Mouse (Mus musculus): Measurements from ENCODE around the gene Zic5. TPM values are rescaled to one million over a fixed set of nuclear protein-coding genes. Genes with fewer than 3 reads are reported as not detected.
"Not testable (repeated sequence)": the region's sequence is repeated elsewhere in the genome, so short reads cannot be mapped to it uniquely, and the experiment has no call there.

The Zic5 gene
- polyA plus RNA-seq, 1 experiment from 2014 or later: not detected

- H3K27ac ChIP-seq (ENCODE audit: low read depth): no peak overlapping the region
- DNase-seq: no peak
- peaks cover 12% of the 10 kb centered on the region for H3K4me1 ChIP-seq (ENCODE audit: insufficient read depth)
- H3K27me3 ChIP-seq (ENCODE audit: insufficient read depth, low read length): peaks cover 98% of the 10 kb centered on the region
- no peak overlapping the region for H3K4me2 ChIP-seq (ENCODE audit: low read depth, low read length)
- WGBS (ENCODE audit: insufficient replicate concordance): 54% methylated on average over 7 of the region's 7 CpGs
- TF ChIP-seq CTCF (IDR thresholded peaks at IDR 0.05; ENCODE audit: low read depth): no peak
- no peak for TF ChIP-seq EP300 (IDR thresholded peaks at IDR 0.05; ENCODE audit: low read depth)
- no peak overlapping the region for H3K9ac ChIP-seq (replicated peaks)
- ATAC-seq: no peak
- no peaks in the 10 kb centered on the region for H3K9me3 ChIP-seq (ENCODE audit: low read length)
- no peak overlapping the region for H3K4me3 ChIP-seq (ENCODE audit: low read depth, low read length)
- H3K36me3 ChIP-seq (replicated peaks; ENCODE audit: insufficient read depth, low read length): no peaks in the 10 kb centered on the region
These were observed 1.4 kb upstream of the Zic5 start for GRCm38 (mm10) chr14:122466756-122467362.

- Histone ChIP-seq H3K27ac (ENCODE audit: low read depth) (no peak overlapping the region), H3K9me3 (ENCODE audit: low read length) (no peaks in the 10 kb centered on the region), H3K9ac (replicated peaks) (no peak overlapping the region), H3K4me3 (ENCODE audit: low read depth, low read length) (peak overlapping the region; percentile 53; the same call in 1 of the 2 replicates), H3K27me3 (ENCODE audit: insufficient read depth, low read length) (peaks cover 93% of the 10 kb centered on the region), H3K4me1 (ENCODE audit: insufficient read depth) (peaks cover 12% of the 10 kb centered on the region), H3K36me3 (replicated peaks; ENCODE audit: insufficient read depth, low read length) (no peaks in the 10 kb centered on the region), H3K4me2 (ENCODE audit: low read depth, low read length) (peak overlapping the region; percentile 76; the same call in 1 of the 2 replicates)
- DNase-seq (no peak), ATAC-seq (no peak)
- no peak for TF ChIP-seq EP300 (IDR thresholded peaks at IDR 0.05; ENCODE audit: low read depth)
- no peak for TF ChIP-seq CTCF (IDR thresholded peaks at IDR 0.05; ENCODE audit: low read depth)
- WGBS (ENCODE audit: insufficient replicate concordance): 20% methylated on average over 13 of the region's 13 CpGs
These were observed 534 bp upstream of the Zic5 start for GRCm38 (mm10) chr14:122465931-122466490.

GRCm38 (mm10) chr14:122464351-122464762 lies 1.1 kb downstream of the Zic5 start:
- H3K9me3 ChIP-seq (ENCODE audit: low read length): no peaks in the 10 kb centered on the region
- WGBS (ENCODE audit: insufficient replicate concordance): under 1% methylated on average over 36 of the region's 62 CpGs
- H3K27ac ChIP-seq (ENCODE audit: low read depth): no peak overlapping the region
- TF ChIP-seq CTCF (IDR thresholded peaks at IDR 0.05; ENCODE audit: low read depth): no peak
- no peak for TF ChIP-seq EP300 (IDR thresholded peaks at IDR 0.05; ENCODE audit: low read depth)
- H3K4me2 ChIP-seq (ENCODE audit: low read depth, low read length): peak overlapping the region; percentile 76
- no peak overlapping the region for H3K9ac ChIP-seq (replicated peaks)
- no peaks in the 10 kb centered on the region for H3K36me3 ChIP-seq (replicated peaks; ENCODE audit: insufficient read depth, low read length)
- no peak for DNase-seq
- peaks cover 12% of the 10 kb centered on the region for H3K4me1 ChIP-seq (ENCODE audit: insufficient read depth)
- ATAC-seq: peak; percentile 62
- H3K27me3 ChIP-seq (ENCODE audit: insufficient read depth, low read length): peaks cover 87% of the 10 kb centered on the region
- peak overlapping the region; percentile 53 for H3K4me3 ChIP-seq (ENCODE audit: low read depth, low read length)

- DNase-seq; H3K9me3 ChIP-seq (ENCODE audit: low read length); H3K36me3 ChIP-seq (replicated peaks; ENCODE audit: insufficient read depth, low read length); H3K9ac ChIP-seq (replicated peaks); H3K27ac ChIP-seq (ENCODE audit: low read depth): not testable (repeated sequence)
- Histone ChIP-seq H3K27me3 (ENCODE audit: insufficient read depth, low read length) (peaks cover 82% of the 10 kb centered on the region), H3K4me1 (ENCODE audit: insufficient read depth) (peaks cover 12% of the 10 kb centered on the region), H3K4me3 (ENCODE audit: low read depth, low read length) (peak overlapping the region; percentile 53), H3K4me2 (ENCODE audit: low read depth, low read length) (peak overlapping the region; percentile 76)
- ATAC-seq: peak; percentile 70
- under 1% methylated on average over 51 of the region's 58 CpGs for WGBS (ENCODE audit: insufficient replicate concordance)
These were observed 1.6 kb downstream of the Zic5 start for GRCm38 (mm10) chr14:122463734-122464341.

- DNase-seq (peak; percentile 15), ATAC-seq (no peak)
- H3K4me2 ChIP-seq (ENCODE audit: low read depth, low read length): peak overlapping the region; percentile 76
- H3K27ac ChIP-seq (ENCODE audit: low read depth): no peak overlapping the region
- no peaks in the 10 kb centered on the region for H3K36me3 ChIP-seq (replicated peaks; ENCODE audit: insufficient read depth, low read length)
- H3K4me3 ChIP-seq (ENCODE audit: low read depth, low read length): peak overlapping the region; percentile 53
- 2% methylated on average over 40 of the region's 40 CpGs for WGBS (ENCODE audit: insufficient replicate concordance)
- H3K9me3 ChIP-seq (ENCODE audit: low read length): no peaks in the 10 kb centered on the region
- H3K27me3 ChIP-seq (ENCODE audit: insufficient read depth, low read length): peaks cover 75% of the 10 kb centered on the region
- H3K4me1 ChIP-seq (ENCODE audit: insufficient read depth): peaks cover 12% of the 10 kb centered on the region
- no peak for TF ChIP-seq CTCF (IDR thresholded peaks at IDR 0.05; ENCODE audit: low read depth)
- TF ChIP-seq EP300 (IDR thresholded peaks at IDR 0.05; ENCODE audit: low read depth): no peak
- H3K9ac ChIP-seq (replicated peaks): no peak overlapping the region
These were observed 2.3 kb downstream of the Zic5 start for GRCm38 (mm10) chr14:122463080-122463691.

- no peak overlapping the region for H3K9ac ChIP-seq (replicated peaks)
- DNase-seq: no peak
- ATAC-seq: no peak
- peaks cover 70% of the 10 kb centered on the region for H3K27me3 ChIP-seq (ENCODE audit: insufficient read depth, low read length)
- TF ChIP-seq CTCF (IDR thresholded peaks at IDR 0.05; ENCODE audit: low read depth): no peak
- 26% methylated on average over 17 of the region's 17 CpGs for WGBS (ENCODE audit: insufficient replicate concordance)
- no peak overlapping the region for H3K4me3 ChIP-seq (ENCODE audit: low read depth, low read length)
- peaks cover 12% of the 10 kb centered on the region for H3K4me1 ChIP-seq (ENCODE audit: insufficient read depth)
- no peaks in the 10 kb centered on the region for H3K36me3 ChIP-seq (replicated peaks; ENCODE audit: insufficient read depth, low read length)
- no peak overlapping the region for H3K4me2 ChIP-seq (ENCODE audit: low read depth, low read length)
- H3K9me3 ChIP-seq (ENCODE audit: low read length): no peaks in the 10 kb centered on the region
- H3K27ac ChIP-seq (ENCODE audit: low read depth): no peak overlapping the region
These were observed 2.8 kb downstream of the Zic5 start for GRCm38 (mm10) chr14:122462689-122463079.

Measured in liver, postnatal 0 days (tissue).